Mouse (Mus musculus): ENCODE measurements at regions not wholly inside any gene's neighbourhood (a gene's known extent, or its start where the extent isn't known, plus 50 kb on each side); places are given as distances from the start of the nearest gene placed in this dataset.

DNA sequence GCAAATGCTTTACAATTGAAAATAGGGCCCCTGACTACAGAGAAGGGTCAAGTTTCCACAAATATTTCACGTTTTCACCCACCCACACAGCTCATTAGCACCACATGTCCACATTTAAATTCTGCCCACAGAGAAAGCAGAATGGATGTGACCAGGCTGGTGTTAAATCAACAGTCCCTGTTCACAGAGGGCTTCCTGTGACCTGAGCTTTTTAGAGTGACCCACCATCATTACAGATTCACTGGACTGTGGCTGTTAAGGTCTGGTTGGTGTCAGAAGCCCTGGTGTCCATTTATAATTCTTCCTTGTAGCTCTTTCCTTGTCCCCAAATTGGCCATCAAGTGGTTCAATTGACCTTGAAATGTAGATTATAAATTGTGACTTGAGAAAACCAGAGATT is 553.2 kb upstream of the Auts2 start:
- DNase-seq: no peak

DNA sequence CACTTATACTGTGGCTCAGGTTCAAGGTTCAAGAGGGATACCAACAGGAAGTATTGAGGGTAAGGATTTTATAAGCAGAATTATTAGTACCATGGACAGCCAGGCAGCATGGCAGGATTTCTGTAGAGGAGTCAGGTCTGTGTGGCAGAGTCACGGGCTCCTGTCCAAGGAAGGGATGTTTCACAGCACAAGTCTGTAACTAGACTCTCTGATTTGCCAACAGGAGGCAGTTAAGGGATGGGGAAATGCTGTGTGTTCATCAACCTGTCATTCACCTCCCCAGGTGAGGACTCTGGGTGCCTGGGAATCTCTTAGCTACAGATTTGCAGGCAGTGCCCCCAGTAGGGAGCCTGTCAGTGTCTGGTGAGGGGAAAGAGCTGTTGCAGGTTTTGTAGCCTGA is 541.7 kb upstream of the Auts2 start:
- no peak for DNase-seq

DNA sequence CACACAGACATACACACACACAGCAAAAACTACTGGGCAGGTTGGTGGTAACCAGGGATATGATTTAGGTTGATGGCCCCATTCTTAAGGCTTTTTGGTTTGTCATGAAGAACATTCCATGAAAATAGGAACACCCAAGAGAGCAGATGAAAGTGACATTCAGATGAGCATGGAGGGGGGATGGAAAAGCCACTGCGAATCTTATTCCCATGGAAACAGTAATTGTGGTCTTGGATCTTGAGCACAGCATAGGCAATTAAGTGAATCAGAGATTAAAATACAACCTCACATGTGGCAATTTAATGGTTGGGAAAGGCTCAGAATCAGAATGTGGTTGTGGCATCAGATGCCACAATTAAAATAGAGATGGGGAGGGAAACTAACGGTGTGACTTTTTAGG is 537.6 kb upstream of the Auts2 start:
- DNase-seq: no peak

DNA sequence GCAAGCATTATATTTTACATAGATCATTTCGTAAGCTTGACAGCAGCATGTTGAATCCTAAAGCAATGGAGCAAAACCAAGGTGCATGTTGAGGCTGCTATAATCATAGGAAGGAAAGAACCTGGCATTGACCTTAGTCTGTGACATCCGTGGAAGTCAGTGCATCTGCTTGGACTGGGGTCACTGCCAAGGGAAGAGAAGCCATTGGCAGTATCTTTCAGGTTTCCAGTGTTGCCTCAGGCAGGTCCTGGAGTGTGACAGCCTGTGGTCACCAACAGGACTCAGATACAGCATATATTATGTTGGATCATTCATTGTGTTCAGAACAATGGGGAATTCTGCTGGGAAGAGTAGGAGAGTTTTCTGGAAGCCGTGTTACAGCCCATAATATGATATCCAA is 535.8 kb upstream of the Auts2 start:
- DNase-seq: no peak

DNA sequence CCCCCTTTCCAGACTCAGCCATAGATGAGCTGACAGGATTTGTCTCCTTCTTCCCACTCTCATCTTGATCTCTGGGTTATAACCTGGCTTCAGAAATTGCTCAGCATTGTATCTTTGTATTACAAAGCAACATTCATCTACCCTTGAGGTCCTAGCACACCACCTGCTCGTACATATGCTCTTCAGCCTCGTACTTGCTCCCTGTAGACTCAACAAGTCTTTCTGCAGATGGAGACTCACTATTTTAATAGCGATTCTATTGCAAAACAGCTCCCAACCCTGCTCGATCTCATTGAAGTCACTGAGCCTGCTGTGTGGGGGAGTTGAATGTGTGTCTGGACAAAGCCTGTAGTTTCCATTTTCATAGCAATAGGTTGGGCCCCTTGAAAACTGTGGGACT is 535.2 kb upstream of the Auts2 start:
- DNase-seq: no peak

DNA sequence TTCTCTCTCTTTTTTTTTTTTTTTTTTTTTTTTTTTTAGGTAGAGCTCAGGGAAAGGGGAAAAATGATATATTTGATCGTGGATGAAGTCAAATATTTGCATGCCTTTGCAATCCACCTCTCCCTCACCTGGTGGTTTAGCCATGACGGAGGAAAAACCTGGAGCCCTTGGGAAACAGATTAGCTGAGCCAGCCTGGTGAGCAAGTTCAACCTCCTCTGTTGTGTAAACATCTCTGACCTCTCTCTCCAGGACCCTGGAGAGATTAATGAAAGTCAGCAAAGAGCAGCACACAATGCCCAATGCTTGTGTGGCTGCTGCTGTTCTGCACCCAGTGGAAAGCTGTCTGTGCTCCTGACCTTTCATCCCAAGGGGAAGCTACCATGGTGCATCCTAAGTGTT is 530.2 kb upstream of the Auts2 start:
- DNase-seq: no peak

DNA sequence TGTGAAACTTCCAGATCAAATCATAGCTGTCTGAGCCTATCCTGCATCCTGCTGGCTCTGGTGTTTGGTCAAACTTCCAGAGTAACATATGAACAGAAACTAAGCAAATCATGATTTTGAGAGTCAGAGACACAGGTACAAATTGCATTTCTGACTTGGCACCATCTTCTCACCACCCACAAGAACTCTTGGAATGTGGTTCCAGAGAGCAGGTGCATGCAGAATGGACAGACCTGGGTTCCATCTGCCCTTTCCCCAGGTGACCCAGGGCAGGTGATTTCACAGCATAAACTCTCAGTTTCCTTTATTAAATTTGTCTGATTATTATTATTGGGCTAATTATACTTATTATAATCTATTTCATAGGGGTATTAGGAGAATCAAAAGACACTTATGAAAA is 527.0 kb upstream of the Auts2 start:
- DNase-seq: no peak

DNA sequence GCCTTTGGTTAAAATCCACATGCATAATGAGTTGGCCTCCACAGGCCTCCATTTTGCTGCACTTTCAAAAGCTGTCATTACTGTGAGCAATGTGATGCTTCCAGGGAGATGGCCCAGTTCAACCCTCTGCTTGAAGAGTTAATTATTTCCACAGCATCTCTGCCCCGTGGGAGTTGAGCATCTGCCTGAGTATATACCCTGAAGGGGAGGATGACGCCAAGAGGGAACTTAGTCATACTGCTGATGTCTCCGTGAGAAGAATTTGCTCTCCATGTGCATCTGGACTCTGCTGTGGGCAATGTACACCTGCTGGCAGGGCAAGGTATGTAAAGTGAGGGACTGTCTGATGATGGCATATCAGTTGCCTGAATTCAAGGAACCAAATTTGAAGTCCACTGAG is 519.3 kb upstream of the Auts2 start:
- no peak for DNase-seq

DNA sequence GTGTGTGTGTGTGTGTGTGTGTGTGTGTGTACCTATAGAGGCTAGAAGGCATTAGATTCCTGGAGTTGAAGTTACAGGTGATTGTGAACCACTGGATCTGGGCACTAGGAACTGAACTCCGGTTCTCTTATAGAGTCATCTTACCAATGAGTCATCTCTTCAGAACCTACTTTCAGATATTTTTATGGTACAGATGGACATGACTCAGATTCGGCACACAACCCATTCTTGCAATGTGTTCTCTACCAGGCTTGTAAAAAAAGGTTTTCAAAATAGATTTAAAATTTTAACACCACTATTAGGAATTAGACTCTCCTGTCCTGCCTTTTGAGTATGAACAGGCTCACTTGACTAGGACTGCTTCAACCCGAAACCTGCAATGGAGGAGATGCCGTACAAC is 504.3 kb upstream of the Auts2 start:
- DNase-seq: no peak

DNA sequence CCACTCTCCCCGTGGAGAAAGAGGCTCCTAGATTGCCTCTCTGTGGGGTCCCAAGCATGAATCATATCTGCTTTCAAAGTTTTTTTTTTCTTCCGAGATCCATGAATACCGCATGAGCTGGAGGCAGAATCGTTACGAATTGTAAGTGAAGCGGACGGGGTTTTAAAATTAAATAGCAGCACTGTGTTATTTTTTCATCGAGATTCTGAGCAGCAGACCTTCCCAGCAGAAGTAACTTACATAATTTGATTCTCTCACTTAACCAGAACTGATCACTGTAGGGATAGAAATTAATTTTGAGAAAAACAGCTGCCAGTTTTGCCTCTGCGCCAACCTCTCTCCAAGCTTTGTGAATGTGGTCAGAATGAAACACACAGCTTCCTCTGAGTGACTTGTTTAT is 502.5 kb upstream of the Auts2 start:
- no peak for DNase-seq

DNA sequence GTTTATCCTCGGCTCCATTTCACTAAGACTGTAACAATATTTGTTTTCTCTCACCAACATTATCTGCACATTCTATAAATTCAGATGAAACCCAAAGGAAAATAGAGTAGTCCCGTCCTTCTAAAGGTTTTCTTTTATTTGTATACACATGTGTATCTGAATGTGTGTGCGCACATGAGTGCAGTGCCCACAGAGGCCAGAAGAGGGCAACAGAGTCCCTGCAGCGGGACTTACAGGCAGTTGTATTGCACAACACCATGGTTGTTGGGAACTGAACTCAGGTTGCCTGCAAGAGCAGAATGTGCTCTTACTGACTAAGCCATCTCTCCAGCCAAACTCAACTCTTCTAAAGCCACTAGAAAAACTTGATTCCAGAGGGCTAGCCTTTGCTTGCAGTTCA is 484.4 kb upstream of the Auts2 start:
- no peak for DNase-seq

DNA sequence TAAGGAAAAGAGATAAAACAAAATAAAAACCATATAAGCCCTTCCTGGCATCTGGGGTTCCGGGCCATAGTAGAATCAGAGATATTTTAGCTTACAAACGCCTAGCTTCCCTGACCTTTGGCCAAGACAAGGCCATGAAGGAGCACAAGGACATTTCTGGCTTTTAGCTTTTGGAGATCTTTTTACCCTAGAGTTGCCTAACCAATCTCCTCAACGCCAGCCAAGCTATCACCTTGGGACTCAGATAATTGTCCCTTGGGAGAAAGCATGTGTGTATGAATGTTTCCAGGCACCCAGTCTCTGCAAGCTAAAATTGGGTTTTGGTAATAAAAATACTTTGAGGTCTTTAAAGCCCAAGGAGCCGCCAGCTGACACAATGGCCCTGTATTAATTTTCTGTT is 482.0 kb upstream of the Auts2 start:
- no peak for DNase-seq

DNA sequence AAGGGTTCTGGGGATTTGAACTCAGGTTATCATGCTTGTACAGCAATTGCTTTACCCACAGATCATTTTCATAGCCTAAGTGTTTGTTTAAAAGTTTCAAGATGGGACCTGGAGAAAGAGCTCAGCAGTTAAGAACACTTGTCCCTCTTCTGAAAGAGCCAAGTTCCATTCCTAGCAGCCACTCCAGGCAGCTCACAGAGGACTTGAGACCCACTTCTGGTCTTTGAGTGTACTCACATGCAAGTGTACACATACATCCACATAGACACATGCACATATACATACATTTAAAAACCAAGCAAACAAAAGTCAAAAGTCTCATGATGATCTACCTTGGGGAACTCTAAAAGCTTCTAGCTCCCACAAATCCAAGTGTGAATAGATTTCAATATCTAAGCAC is 477.7 kb upstream of the Auts2 start:
- DNase-seq: no peak

DNA sequence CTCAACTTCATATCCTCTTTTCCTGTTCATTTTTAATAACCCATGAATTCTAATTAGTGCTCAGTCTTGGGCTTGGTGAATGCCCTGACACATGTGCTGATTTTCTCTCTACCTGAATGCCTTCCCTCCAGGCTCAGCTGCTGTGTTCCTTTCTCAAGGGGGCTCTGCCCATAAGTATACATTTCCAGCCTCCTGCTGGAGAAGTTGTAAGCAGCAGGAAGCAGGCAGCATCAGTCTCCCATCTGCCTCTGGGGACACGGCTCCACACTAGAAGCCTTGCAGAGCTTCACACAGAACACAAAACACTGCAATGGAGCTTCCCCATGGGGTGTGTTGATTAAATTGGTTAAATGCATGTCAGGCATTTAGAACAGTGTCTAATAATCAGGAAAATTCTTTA is 477.0 kb upstream of the Auts2 start:
- no peak for DNase-seq

DNA sequence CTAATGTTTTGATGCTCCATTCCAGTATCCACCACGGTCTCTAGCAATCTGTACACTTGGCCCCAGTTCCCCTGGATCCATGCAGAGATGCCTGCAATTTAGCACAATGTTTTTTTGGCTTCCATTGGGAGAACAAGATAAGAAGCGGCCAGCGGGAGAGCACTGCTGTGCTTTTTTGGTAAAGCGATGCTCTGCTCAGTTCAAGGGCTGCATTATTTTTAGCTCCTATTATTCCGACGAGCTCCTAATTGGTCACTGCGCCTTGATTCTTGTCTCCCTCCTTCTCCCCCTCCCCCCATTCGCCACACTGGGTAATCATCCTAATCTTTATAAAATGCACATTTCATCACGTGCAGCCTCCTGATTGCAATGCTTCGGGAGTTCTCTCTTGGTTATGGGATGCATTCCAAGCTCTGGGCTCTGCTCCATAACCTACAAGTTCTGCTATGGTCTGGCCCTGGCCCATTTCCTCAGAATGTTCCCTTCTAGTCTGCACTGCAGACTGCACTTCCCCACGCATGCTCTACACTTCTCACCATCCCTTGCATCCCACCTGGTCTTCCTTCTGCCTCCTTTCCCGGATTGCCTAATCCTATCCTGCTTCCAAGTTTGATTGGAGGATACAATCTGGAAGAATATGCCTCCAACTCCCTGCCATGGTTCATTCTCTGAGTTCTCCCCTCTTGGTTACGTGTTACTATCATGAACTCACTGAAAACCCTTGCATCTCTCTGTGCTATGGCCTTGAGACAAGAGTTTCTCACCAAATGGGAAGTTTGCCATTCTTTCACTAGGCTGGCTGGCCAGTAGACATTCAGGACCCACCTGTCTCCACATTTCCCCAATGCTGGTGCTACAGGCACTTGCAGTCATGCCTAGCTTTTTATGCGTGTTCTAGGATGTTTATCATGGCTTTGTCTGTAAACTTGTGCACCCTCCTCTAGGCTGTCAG is 467.8 kb upstream of the Auts2 start:
- no peak for DNase-seq

DNA sequence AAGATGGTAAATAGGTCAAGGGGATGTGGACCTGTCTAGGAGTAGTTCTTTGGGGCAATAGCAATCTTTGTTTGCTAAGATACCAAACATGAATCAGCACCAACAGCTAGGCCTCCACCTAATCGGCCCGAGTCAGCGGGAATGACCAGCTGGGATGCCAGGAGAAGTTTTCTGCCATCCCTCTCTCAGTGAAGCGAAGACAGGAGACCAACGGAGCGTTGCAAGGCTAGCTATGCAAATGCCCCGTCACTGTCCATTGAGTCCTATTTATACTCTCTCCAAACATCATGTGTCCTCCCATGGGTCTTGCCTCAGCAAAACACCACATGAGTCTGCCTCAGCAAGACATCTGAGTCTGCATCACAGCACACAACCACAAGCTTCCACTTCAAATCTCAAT is 439.7 kb upstream of the Auts2 start:
- DNase-seq: no peak

DNA sequence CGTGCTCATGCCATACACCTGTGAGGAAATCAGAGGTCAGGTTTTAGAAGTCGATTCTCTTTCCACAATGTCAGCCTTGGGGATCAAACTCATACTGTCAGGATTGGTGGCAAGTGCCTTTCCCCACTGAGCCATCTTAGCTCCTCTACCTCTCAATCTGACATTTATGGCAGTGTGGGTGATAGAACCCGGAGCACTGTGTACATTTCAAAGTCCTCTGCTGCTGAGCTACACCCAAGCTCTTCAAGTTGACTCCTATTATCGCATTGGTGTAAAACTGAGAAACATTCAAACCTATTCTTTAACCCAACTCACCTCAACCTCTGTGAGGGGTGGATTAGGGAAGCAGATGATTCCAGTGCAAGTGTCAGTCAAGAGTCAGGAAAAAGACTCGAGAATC is 435.9 kb upstream of the Auts2 start:
- DNase-seq: no peak

DNA sequence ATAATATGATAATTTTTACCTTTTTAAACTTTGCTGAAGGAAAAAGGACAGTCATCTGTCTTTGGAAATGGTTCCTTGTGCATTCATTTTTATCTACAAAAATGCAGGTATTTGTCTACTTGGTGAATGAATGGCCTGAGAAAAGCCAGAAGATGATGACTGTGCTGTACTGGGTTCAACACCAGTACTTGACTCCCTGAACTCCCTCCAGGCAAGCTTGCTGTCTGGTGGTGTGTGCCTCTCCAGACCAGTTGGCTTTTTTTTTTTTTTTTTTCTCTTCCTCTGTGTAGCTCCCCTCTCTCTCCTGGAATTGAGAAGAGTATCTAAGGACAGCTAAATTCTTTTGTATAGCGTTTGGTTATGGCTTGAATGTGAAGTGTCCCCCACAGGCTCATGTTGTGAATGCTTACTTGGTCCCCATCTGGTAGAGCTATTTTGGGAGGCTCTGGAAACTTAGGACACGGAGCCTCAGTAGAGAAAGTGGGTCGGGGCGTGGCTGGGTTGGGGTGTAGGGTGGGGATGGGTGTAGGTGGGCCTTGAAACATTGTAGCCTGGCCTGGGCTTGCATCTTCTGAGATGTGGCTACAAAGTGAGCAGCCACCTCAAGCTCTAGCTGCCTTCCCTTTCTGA is 432.3 kb upstream of the Auts2 start:
- DNase-seq: no peak

DNA sequence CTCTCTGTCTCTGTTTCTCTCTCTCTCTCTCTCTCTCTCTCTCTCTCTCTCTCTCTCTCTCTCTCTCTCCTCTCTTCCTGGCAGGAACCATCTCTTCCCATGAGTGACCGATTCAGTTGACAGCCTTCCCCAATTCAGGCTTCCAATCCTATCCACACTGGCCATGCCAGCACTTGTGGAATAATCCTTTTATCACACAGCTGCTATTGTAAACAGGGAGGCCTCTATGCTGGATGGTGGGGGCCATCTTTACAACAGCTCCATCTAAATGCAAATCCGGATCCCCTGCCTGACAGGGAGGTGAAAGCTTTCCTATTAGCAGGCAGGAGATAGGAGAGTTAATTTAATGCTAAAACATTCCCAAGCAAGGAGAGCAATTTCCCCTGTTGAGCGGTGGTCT is 431.7 kb upstream of the Auts2 start:
- DNase-seq: no peak

DNA sequence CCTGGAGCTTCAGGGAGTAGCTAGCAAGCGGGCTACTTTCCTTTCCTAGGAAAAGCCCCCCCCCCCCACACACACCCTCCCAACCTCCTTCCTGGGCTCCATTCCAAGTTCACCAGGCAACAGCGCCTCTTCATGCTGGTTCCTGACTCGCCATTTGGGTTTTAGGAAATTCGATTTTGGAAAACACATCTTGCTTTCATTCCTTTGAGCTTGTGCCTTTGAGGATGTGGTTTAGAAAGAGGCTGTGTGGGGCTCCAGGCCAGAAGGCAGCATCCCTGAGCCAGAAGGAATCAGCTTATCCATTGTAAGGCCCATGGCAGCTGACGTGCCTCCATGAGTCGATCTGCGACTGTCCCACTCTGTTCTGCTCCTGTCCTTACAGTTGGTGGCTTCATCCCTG is 427.9 kb upstream of the Auts2 start:
- no peak for DNase-seq

DNA sequence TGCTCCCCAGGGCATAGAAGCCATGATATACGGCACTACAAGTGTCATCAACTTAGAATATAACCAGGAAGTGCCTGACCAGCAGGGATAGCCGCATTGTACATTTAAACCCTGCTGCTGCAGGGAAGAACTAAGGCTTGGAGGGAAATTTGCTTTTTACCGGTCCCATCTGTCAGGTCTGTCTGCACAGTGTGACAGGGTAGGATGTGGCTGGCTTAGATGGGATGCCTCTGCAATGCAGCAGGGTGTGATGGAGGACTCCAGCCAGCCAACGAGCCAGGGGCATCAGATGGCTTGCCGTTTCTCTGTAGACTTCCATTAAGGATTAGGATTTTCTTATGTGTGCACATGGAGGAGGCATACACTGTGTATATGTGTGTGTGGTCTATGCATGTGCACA is 426.2 kb upstream of the Auts2 start:
- no peak for DNase-seq

DNA sequence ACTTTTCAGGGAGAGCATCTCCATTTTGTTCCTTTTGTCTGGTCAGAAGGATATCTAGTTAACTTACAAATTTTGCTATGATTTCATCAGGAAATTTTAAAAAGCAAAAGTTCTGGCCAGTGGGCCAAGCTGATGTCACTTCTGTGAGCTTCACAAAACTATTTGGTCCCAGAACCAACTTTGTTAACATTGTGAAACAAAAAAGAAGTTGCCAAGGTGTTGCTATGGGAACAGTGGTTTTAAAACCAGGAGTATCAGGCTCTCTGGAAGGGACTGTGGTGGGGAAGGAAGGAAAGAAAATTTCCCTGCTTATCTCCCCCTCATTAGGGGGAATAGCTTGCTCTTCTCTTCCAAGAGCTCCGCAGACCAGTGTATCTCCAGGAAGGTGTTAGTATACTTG is 416.8 kb upstream of the Auts2 start:
- no peak for DNase-seq

DNA sequence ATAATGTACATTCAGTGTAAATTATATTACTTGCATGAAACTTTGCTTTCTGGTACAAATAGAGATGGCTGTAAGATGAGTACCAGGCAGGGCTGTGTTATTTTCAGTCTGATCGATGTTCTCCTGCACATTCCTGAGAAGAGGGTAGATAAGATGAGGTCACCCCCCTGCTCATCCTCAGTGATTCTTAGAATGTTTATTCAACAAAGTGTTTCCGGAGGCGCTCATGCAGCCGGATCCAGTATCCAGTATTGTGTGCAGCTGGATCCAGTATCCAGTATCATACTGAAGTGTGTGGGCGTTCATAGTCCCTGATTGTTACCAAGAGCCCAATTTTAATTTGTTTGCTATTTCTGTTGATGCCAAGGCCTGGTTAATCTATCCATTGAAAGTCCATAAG is 413.0 kb upstream of the Auts2 start:
- DNase-seq: no peak

DNA sequence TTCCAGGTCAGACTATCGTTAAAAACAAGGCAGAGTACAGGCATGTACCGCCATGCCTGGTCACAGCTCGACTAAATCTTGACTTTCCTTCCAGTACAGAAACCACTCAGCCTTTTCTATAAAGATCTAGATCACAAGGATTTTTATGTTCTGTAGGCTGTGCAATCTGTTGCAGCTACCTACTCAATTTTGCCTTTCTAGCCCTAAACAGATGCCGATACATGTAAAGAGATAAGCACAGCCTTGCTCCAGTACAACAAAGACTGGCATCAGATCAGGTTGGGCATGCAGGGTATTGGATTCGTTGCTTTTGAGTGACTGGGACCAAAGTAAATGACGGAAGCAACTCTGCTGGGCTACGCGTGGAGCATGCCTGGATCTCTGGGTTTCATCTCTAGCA is 411.9 kb upstream of the Auts2 start:
- DNase-seq: no peak
